Comparison of ENCODE assay signal across 23 mouse cellular contexts in the genomic region with DNA sequence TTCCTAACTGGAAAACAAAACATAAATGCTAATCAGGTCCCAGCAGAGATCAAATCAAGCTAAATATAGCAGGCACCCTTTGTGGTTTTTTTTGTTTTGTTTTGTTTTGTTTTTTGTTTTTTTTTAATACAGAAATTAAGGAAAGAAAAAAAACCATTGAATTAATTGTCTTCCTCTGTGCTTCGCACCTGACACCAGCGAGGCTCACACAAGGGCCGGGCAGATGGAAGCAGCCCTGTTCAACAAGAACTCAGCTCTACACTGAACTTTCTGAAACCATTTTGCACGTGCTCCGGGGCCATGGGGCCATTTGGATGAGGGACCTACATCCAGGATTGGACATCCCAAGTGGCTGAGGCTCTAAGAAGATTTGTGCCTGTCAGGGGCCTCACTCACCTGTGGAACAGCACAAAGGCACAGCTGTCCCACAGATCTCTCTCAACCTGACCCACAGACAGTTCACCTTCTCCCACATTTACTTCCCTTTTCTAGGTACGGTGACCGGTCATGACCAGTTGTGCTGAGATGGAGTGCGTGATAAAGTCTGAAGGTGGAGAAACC.
DNase-seq lines count a peak whose midpoint lies in the region; ATAC-seq lines count a peak whose summit lies in the region.
"Had no signal": no experiment of that assay in that cellular context is flagged by ENCODE, and none has a peak within 500 bp of the region (broad histone marks: within the 10 kb centered on the region; RNA-seq: fewer than 3 reads in every experiment).

No protein-coding gene starts in this region.

- H3K27ac ChIP-seq in heart, embryonic 10.5 days: 0 out of 2 replicates have a peak overlapping the region, but pooled peaks have one; percentile 16
- H3K27ac ChIP-seq in heart, embryonic 12.5 days (ENCODE audit: poor library complexity, severe bottlenecking): no peak overlapping the region
- peak overlapping the region; percentile 62; the same call in 1 of the 2 replicates for H3K27ac ChIP-seq in midbrain, embryonic 15.5 days
- H3K27ac ChIP-seq in midbrain, embryonic 16.5 days (ENCODE audit: low read length): no peak overlapping the region
- peak overlapping the region; percentile 48; the same call in 1 of the 2 replicates for H3K27ac ChIP-seq in forebrain, embryonic 14.5 days (ENCODE audit: low read depth, low read length)
- H3K27ac ChIP-seq: hindbrain, embryonic 12.5 days; kidney, embryonic 15.5 days; limb, embryonic 13.5 days; liver, embryonic 13.5 days; neural tube, embryonic 12.5 days had no signal

- no peaks in the 10 kb centered on the region for H3K9me3 ChIP-seq in heart, embryonic 10.5 days
- no peaks in the 10 kb centered on the region for H3K9me3 ChIP-seq in heart, embryonic 12.5 days (replicated peaks)
- no peaks in the 10 kb centered on the region for H3K9me3 ChIP-seq in midbrain, embryonic 15.5 days
- H3K9me3 ChIP-seq in midbrain, embryonic 16.5 days (replicated peaks; ENCODE audit: control insufficient read depth, low read length, poor library complexity, severe bottlenecking): no peaks in the 10 kb centered on the region
- no peaks in the 10 kb centered on the region for H3K9me3 ChIP-seq in forebrain, embryonic 14.5 days (replicated peaks; ENCODE audit: control insufficient read depth, low read length)
- H3K9me3 ChIP-seq: hindbrain, embryonic 12.5 days; kidney, embryonic 15.5 days; limb, embryonic 13.5 days; liver, embryonic 13.5 days; megakaryocyte, embryonic 14.5 days; neural tube, embryonic 12.5 days had no signal

- no peak for DNase-seq in heart, embryonic 10.5 days (ENCODE audit: low spot score)
- DNase-seq in forebrain, embryonic 14.5 days (ENCODE audit: low spot score): peak; percentile 68
- no peak for DNase-seq in adrenal gland, postnatal 14 days
- DNase-seq in gastrocnemius, postnatal 14 days: no peak
- DNase-seq: adrenal gland, adult 8-10 months; cerebellum, adult 2 months; cerebellum, postnatal 36 days; heart, postnatal 10 days; kidney, adult 11 months; kidney, postnatal 36 days; liver, embryonic 13.5 days; lung, embryonic 14.5 days; right cerebral cortex, postnatal 14 days had no signal

- peaks cover 19% of the 10 kb centered on the region for H3K4me1 ChIP-seq in heart, embryonic 10.5 days
- H3K4me1 ChIP-seq in heart, embryonic 12.5 days (replicated peaks): peaks cover 15% of the 10 kb centered on the region; the same call in 1 of the 2 replicates
- peaks cover 21% of the 10 kb centered on the region for H3K4me1 ChIP-seq in midbrain, embryonic 15.5 days
- H3K4me1 ChIP-seq in midbrain, embryonic 16.5 days (ENCODE audit: control insufficient read depth, insufficient read depth, low read length): peaks cover 12% of the 10 kb centered on the region
- peaks cover 12% of the 10 kb centered on the region for H3K4me1 ChIP-seq in forebrain, embryonic 14.5 days (ENCODE audit: control insufficient read depth, insufficient read depth, low read length)
- H3K4me1 ChIP-seq: liver, embryonic 13.5 days; megakaryocyte, embryonic 14.5 days had no signal

- H3K4me3 ChIP-seq in heart, embryonic 10.5 days: no peak overlapping the region
- no peak overlapping the region for H3K4me3 ChIP-seq in heart, embryonic 12.5 days
- H3K4me3 ChIP-seq in midbrain, embryonic 15.5 days: no peak overlapping the region
- H3K4me3 ChIP-seq in midbrain, embryonic 16.5 days (ENCODE audit: low read depth, low read length): no peak overlapping the region
- no peak overlapping the region for H3K4me3 ChIP-seq in forebrain, embryonic 14.5 days (ENCODE audit: low read depth, low read length)
- H3K4me3 ChIP-seq: hindbrain, embryonic 12.5 days; kidney, embryonic 15.5 days; limb, embryonic 13.5 days; liver, embryonic 13.5 days; megakaryocyte, embryonic 14.5 days; neural tube, embryonic 12.5 days had no signal

- H3K27me3 ChIP-seq in heart, embryonic 10.5 days (ENCODE audit: insufficient read depth, poor library complexity, severe bottlenecking): peaks cover 7% of the 10 kb centered on the region; the same call in 1 of the 2 replicates
- no peaks in the 10 kb centered on the region; the same call in 1 of the 2 replicates for H3K27me3 ChIP-seq in heart, embryonic 12.5 days (replicated peaks)
- H3K27me3 ChIP-seq in midbrain, embryonic 15.5 days (replicated peaks): peaks cover 4% of the 10 kb centered on the region
- peaks cover 4% of the 10 kb centered on the region for H3K27me3 ChIP-seq in midbrain, embryonic 16.5 days (ENCODE audit: control insufficient read depth, insufficient read depth, low read depth, low read length)
- no peaks in the 10 kb centered on the region for H3K27me3 ChIP-seq in forebrain, embryonic 14.5 days (replicated peaks; ENCODE audit: control insufficient read depth, insufficient read depth, low read length)
- H3K27me3 ChIP-seq: kidney, embryonic 15.5 days; limb, embryonic 13.5 days; liver, embryonic 13.5 days; megakaryocyte, embryonic 14.5 days had no signal

- 69% methylated on average over 8 of the region's 8 CpGs for WGBS in heart, embryonic 10.5 days
- WGBS in heart, embryonic 12.5 days: 71% methylated on average over 8 of the region's 8 CpGs
- WGBS in midbrain, embryonic 15.5 days: 48% methylated on average over 8 of the region's 8 CpGs
- WGBS in midbrain, embryonic 16.5 days: 46% methylated on average over 8 of the region's 8 CpGs
- WGBS in forebrain, embryonic 14.5 days: 22% methylated on average over 8 of the region's 8 CpGs

- no peak for ATAC-seq in heart, embryonic 12.5 days (ENCODE audit: insufficient number of reproducible peaks, low FRiP score)
- no peak; the same call in 1 of the 2 replicates for ATAC-seq in midbrain, embryonic 15.5 days (replicated peaks)
- ATAC-seq in midbrain, embryonic 16.5 days: no peak
- ATAC-seq in forebrain, embryonic 14.5 days: peak; percentile 57
- ATAC-seq: activated CD4-positive, CD25-positive, alpha-beta regulatory T cell, adult 4 months had no signal

- H3K4me2 ChIP-seq in heart, embryonic 12.5 days: no peak overlapping the region
- H3K4me2 ChIP-seq in midbrain, embryonic 15.5 days: no peak overlapping the region
- H3K4me2 ChIP-seq in midbrain, embryonic 16.5 days (ENCODE audit: low read length): no peak overlapping the region
- H3K4me2 ChIP-seq in forebrain, embryonic 14.5 days (ENCODE audit: low read length): no peak overlapping the region
- H3K4me2 ChIP-seq: heart, embryonic 11.5 days; hindbrain, embryonic 12.5 days; kidney, embryonic 15.5 days; limb, embryonic 13.5 days; liver, embryonic 13.5 days; lung, embryonic 14.5 days; neural tube, embryonic 12.5 days had no signal

- no peaks in the 10 kb centered on the region for H3K36me3 ChIP-seq in heart, embryonic 10.5 days
- no peaks in the 10 kb centered on the region for H3K36me3 ChIP-seq in heart, embryonic 12.5 days
- no peaks in the 10 kb centered on the region for H3K36me3 ChIP-seq in midbrain, embryonic 15.5 days (replicated peaks)
- no peaks in the 10 kb centered on the region for H3K36me3 ChIP-seq in midbrain, embryonic 16.5 days (ENCODE audit: control insufficient read depth, insufficient read depth, low read length)
- H3K36me3 ChIP-seq in forebrain, embryonic 14.5 days (ENCODE audit: control insufficient read depth, insufficient read depth, low read length): no peaks in the 10 kb centered on the region
- H3K36me3 ChIP-seq: hindbrain, embryonic 12.5 days; kidney, embryonic 15.5 days; limb, embryonic 13.5 days; liver, embryonic 13.5 days; neural tube, embryonic 12.5 days had no signal

- no peak overlapping the region for H3K9ac ChIP-seq in heart, embryonic 12.5 days
- no peak overlapping the region for H3K9ac ChIP-seq in midbrain, embryonic 15.5 days
- no peak overlapping the region for H3K9ac ChIP-seq in midbrain, embryonic 16.5 days (ENCODE audit: low read depth, low read length)
- no peak overlapping the region for H3K9ac ChIP-seq in forebrain, embryonic 14.5 days (ENCODE audit: low read length)
- H3K9ac ChIP-seq: hindbrain, embryonic 12.5 days; kidney, embryonic 15.5 days; limb, embryonic 13.5 days; liver, embryonic 13.5 days; lung, embryonic 14.5 days; neural tube, embryonic 12.5 days had no signal

- intact Hi-C loops in gastrocnemius, postnatal 14 days (cut with DNase I; ENCODE audit: low total_unique reads): no loop called here

Comparison
In these comparisons a context has a peak if more than half of its experiments do, and no peak if none do; other contexts are left out.
1. H3K27ac ChIP-seq: peak in heart, embryonic 10.5 days (single experiment), midbrain, embryonic 15.5 days (single experiment) and forebrain, embryonic 14.5 days (single experiment); none in heart, embryonic 12.5 days (single experiment) and midbrain, embryonic 16.5 days (single experiment).